Mouse (Mus musculus) ES-Bruce4 (cell line): ENCODE measurements around the gene 2310033P09Rik.

Experiments used
- CTCF ChIP-seq: IDR thresholded peaks from one replicate; pipeline ENCODE4 v1.8.1; 2011; ENCODE audit warnings: low read depth, low read length
- EP300 ChIP-seq: IDR thresholded peaks from 2 replicates; pipeline ENCODE4 v1.6.1; 2011; ENCODE audit warnings: low read depth, low read length; ENCODE audit not compliant: insufficient read depth
- POLR2A ChIP-seq: IDR thresholded peaks from one replicate; pipeline ENCODE4 v1.8.1; 2011; ENCODE audit warnings: low read length; ENCODE audit not compliant: insufficient read depth

DNA sequence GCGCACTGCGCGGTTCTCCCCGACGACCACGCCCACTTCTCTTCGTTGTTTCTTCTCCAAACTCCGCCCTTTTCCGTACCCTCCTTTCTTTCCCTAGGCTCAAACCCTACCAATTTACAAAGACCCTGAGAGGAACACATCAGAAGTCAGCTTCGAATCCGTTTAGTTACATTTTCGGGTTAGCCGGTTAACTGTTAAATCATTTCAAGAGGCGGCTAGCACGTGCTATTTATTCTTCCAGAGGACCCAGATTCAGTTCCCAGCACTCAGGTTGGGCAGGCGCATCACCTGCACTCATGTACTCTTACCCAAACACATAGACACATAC is 16.1 kb upstream of the 2310033P09Rik start, which contains the start of gene Guk1:
- TF ChIP-seq POLR2A (no peak), CTCF (no peak), EP300 (no peak)
